Mouse (Mus musculus): Measurements from ENCODE around the gene Agpat4. TPM values are rescaled to one million over a fixed set of nuclear protein-coding genes. Genes with fewer than 3 reads are reported as not detected.

Gene Agpat4
- total RNA-seq, 4 experiments from 2014 or later, result 40.1 to 106 (median 76.9) TPM

DNA sequence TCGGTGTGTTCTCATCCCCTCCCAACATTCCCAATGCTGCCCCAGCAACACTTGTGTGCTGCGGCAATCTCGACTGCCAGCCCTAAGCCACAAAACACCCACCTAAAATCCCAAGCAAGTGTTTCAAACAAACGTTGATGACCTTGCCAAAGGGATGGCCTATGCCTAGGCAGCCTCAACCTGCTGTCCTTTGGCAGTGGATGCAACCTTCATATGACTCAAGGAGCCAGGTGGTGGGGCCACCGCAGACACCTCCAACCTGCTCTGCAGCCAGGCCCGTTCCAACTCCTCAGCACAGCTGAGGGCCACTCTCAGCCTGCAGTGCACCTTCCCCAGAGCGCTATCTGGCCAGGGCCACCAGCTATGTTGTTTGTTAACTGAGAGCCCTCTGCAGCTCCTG, 110.0 kb downstream of the Agpat4 start:
- DNase-seq, result no peak

GRCm38 (mm10) chr17:12229756-12230155, 111.3 kb downstream of the Agpat4 start:
- no peak for DNase-seq

GRCm38 (mm10) chr17:12230167-12230566, 111.7 kb downstream of the Agpat4 start:
- DNase-seq, result no peak

DNA sequence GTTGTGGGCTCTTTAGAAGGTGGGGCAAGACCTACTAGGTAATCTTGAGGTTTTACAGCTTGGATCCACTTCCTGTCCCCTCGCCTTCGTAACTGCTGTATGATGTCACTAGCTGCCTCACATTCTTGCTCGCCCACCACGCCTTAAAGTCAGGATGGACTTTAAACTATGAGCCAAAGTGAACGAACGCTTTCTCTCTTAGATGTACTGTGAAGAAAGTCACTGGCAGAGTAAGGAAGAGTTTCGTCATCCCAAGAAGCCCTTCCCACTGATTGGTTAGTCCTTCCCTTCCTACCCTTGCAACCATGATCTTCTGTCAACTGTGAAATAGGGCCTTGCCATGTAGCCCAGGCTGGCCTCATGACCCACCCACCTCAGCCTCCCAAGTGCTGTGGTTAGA, 112.6 kb downstream of the Agpat4 start:
- no peak for DNase-seq

- DNase-seq, result no peak
Observed at GRCm38 (mm10) chr17:12232724-12233123, 114.2 kb downstream of the Agpat4 start.

DNA sequence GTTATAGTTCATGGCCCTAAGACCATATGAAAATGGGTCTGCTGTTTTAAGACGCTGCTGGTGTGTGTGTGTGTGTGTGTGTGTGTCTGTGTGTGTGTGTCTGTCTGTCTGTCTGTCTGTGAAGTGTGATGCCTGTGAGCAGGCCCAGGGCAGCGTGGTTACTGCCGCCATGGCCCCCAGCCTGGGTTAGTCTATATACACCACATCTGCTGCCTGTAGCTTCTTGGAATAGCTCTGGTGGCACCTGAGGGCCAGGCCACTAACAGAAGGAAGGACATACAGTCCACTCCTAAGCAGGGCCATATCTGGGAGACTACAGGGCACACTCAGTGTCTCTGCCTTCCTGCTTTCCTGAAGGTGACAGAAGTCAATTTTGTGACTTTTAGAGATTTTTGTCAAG, 122.2 kb downstream of the Agpat4 start:
- no peak for DNase-seq

DNA sequence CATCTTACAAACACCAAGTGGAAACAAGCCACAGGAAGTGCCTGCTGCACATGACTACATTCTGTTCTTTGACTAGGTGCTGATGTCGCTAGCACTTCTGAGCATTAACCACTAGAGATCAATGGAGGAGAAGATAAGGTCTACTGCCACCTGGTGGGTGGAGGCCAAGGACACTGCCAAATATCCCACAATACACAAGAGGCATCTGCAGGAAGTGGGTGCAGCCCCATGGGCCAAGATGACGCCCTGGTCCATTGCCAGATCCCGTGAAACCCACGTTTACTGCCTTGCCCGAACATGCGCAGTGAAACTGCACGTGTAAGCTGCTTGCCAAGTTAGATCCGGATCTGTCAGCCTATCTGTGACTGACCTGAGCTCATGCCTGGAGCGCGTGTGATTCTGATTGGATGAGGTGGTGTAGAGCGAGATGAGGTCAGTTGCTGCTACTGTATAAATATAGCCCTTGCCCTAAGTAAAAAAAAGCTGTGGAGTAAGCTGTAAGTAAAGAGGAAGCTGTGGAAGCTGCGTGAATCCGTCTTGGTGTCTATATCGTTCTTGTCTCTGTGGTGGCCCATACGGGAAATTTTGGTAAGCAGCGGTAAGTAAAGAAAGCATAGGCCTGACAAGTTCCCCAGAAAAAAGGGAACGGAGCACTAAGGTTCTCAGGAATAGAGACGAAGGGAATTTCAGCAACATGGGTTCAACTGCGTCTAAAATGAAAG, 131.4 kb downstream of the Agpat4 start:
- no peak for DNase-seq

DNA sequence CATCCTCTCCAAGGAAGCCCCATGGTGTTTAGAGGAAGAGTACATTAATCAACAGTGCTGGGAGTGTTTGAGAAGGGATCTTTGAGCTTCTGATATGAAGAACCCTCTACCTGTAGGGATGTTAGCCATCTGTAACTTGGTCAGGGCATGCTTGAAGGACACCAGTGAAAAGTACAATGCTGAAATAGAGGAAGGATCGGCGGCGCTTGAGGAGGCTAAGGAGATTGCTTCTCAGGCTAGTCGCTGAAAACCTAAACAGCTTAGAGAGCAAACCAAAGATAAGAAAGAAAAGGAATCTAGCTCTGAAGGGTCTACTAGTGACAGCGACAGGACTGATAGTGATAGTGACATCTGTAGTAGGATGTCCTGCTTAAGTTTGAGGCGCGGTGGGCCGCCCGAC, 132.1 kb downstream of the Agpat4 start:
- no peak for DNase-seq

GRCm38 (mm10) chr17:12256142-12256541, 137.6 kb downstream of the Agpat4 start:
- no peak for DNase-seq

DNA sequence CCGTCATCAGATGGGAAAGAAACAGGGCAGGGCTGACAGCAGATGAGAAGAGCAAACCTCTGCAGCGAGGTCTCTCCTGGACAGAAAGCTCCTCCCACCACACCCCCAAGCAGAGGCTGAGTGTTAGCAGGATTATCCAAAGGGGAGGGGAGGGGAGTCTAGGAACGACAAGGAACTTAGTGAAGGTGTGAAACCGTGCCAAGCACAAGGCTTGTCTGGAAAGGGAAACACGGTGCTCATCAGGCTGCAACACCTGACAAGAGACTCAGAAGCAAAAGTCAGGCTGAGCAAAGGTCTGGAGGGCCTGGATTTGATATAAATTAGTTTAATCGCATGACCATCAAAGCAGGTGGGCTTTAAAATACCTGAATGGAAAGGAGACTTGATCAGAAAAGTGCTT, 140.0 kb downstream of the Agpat4 start:
- DNase-seq, result no peak

GRCm38 (mm10) chr17:12259957-12260356, 141.5 kb downstream of the Agpat4 start:
- no peak for DNase-seq

- no peak for DNase-seq
Observed at GRCm38 (mm10) chr17:12261376-12261775, 142.9 kb downstream of the Agpat4 start.

DNA sequence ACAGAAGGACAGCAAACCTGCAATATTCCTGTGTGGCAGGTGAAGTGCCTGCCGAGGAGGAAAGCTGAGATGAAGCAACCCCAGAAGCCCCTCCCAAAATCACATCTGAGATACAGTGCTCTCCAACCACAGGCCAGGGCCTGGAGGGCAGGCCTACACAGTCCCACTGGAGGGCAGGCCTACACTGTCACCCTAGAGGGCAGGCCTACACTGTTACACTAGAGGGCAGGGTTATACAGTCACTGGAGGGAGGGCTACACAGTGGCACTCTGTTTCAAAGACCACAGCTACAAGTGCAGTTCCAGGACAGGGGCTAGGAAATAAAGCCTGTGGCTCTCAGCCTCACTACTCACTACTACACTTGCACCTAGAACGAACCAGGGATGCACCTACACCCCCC, 143.4 kb downstream of the Agpat4 start:
- no peak for DNase-seq

DNA sequence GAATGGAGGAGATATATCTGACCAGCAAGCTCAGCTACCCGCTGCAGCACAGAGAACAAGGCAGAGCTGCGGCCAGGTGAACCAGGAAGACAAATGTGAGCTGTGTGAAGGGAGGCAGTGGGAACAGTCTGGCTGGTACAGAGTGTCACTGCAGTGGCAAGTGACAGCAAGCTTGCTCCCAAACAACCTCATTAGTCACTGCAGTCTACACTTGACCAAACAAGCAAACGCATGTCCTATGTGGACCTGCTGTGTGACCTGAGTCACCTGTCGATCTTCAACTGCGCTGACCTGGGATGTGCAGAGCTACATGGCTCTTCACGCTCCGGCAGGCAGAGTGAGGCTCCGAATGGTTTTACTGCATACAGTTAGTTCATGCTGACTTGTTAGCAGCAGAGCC, 144.3 kb downstream of the Agpat4 start:
- DNase-seq, result no peak

DNA sequence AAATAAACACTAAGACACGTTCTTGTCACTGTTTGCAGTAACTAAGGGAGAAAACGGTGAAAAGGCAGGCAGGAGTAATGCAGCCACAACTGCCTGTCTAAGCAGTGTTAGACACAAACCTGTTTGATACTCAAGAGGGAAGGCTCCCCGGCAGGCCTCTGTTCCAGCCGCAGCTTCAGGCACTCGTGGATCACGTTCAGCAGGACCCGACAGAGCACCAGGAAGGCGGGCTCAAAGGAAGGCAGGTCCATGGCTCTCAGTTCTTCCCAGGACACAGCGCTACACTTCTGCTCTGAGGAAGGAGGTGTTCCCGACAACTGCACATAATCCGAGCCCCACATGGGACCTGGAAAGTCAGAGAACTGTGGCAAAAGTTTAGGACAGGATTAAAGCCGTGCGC, 145.3 kb downstream of the Agpat4 start:
- DNase-seq, result no peak

- DNase-seq, result no peak
Observed at GRCm38 (mm10) chr17:12264293-12264692, 145.8 kb downstream of the Agpat4 start.

- peak; percentile 64 for DNase-seq
Observed at GRCm38 (mm10) chr17:12265969-12266925, 147.7 kb downstream of the Agpat4 start.

- no peak for DNase-seq
Observed at GRCm38 (mm10) chr17:12268091-12268490, 149.6 kb downstream of the Agpat4 start.

- no peak for DNase-seq
Observed at GRCm38 (mm10) chr17:12268538-12268937, 150.0 kb downstream of the Agpat4 start.
